Mouse (Mus musculus) yolk sac, embryonic 10.5 days (tissue): ENCODE results near the gene Edc4.
"Not testable (repeated sequence)": the region's sequence is repeated elsewhere in the genome, so short reads cannot be mapped to it uniquely, and the experiment has no call there.

Experiments
- DNase-seq: peaks from one replicate; pipeline ENCODE4 v3.0.0-alpha.2; 2017; ENCODE audit warnings: low spot score

Gene Edc4

DNA sequence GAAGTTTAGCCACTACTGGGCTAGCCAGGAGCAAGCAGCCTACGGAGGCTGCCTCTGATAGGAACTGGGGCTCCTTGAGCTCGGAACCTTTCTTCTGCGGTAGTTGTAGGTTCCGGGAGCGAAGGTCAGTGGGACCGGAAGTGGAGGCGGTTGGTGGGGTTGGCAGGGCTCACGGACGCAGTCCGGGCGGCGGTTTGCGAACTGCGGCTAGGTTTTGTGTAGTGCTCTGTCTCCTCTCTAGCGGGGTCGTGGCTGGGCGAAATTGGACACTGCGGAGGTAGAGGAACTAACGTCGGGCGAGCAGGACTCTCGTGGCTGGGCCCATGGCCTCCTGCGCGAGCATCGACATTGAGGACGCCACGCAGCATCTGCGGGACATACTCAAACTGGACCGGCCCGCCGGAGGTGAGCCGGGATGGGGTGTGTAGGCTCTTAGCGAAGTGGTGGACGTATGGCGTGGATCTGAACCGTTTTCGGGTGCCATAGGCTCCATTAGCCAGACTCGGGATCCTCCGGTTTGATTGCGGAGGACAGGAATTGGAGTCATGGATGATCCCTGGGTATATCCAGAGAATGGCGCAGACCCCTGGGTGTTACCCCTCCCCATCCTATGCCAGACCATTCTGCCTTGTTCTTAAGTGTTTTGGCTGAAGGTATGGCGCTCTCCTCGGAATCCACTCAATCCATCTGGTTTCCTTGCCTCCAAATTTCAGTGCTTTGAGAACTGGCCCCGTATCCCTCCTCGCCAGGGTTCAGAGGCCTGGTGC is at the start of gene Edc4:
Gene Edc4 (plus strand): TSS at position 128 of the 767 bp plus-strand sequence.
- peak; percentile 87 for DNase-seq

- DNase-seq, result not testable (repeated sequence)
These were observed 46.9 kb upstream of the Edc4 start for GRCm38 (mm10) chr8:105833740-105834139.

DNA sequence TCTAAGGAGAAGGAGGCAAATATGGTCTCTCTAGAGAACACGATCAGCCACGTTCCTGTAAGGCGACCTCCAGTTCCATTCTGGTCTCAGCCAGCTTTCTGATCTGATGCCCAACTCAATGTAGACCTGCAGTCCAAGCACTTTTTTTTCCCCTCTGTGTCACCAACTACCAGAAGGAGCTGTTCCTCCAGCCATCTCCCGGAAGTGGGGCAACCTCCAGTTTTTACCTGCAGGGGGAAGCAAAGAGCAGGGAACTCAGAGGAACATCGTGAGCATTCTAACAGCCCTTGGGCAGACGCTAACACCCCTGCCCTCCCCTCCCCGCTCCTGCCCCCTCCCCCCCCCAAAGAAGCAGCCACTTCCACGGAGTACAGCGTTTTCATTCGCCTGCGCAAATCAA is 45.4 kb upstream of the Edc4 start:
- DNase-seq, result peak; percentile 26

- DNase-seq, result no peak
These were observed 43.7 kb upstream of the Edc4 start for GRCm38 (mm10) chr8:105836991-105837390.

- no peak for DNase-seq
These were observed 41.5 kb upstream of the Edc4 start for GRCm38 (mm10) chr8:105839209-105839608.

DNA sequence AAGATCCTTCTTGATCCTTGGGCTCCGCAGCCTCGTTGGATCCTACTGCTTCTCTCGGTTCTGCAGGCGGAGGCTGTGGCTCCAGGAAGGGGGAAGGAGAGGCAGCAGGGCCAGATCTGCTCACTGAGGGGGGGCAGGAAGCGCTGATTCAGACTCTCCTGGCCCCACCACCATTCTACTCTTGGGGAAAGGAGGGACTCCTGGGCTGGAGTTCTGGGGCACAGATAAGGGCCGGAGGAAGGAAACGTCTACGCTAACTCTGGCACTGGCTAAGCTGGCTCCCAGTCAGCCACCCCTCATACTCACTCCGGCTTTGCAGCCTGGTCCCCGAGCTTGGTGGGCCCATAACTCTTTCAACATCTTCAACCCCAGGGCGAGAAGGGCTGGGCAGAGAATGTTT is 34.0 kb upstream of the Edc4 start:
- no peak for DNase-seq

DNA sequence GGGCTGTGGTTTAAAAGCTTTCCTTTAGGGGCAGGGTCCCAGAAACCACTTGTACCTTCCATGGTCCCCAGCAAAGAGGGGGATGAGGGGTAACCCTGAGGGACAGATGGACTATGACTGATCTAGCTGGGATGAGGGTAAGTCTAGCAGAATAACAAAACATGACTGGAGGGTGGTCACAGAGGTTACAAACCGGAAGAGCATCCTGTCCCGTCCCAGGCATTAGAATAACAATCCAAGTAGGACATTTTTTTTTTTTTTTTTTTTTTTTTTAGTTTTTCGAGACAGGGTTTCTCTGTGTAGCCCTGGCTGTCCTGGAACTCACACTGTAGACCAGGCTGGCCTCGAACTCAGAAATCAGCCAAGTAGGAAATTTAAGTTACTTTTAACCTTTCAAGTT is 30.7 kb upstream of the Edc4 start:
- DNase-seq, result no peak

- peak; percentile 67 for DNase-seq
These were observed 30.1 kb upstream of the Edc4 start for GRCm38 (mm10) chr8:105850611-105851010.

DNA sequence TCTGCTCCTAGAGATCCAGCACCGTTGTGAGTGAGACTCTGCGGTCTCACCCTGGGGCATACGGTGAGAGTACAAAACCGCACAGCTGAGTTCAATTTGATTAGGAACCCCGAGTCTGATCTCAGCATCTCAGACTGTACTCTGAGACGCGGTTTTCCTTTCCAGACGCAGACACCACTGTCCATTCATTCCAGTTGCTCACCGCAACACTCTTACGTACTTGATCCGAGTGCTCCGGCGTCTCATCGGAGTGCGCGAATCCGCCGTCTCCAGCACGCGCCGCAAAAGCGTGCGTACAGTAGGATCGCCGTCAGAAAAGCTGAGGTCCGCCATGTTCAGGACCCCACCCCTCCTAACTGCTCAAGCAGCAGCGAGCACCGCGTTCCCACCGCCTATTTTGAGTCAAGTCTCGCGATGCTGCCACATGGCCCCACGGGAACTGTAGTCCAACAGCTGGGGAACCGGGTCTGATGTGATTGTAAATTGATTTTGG is 29.0 kb upstream of the Edc4 start:
- DNase-seq, result peak; percentile 92

GRCm38 (mm10) chr8:105852146-105852729 is 28.4 kb upstream of the Edc4 start:
- DNase-seq, result no peak

- DNase-seq, result no peak
These were observed 27.5 kb upstream of the Edc4 start, which contains the start of gene Cenpt for GRCm38 (mm10) chr8:105853178-105853577. Gene Cenpt (minus strand): TSS chr8:105853278.

GRCm38 (mm10) chr8:105854303-105854702 is 26.4 kb upstream of the Edc4 start:
- DNase-seq, result no peak

GRCm38 (mm10) chr8:105854715-105855216 is 25.9 kb upstream of the Edc4 start, which contains the start of gene Thap11:
Gene Thap11 (plus strand): TSS chr8:105855132.
- DNase-seq, result peak; percentile 97

DNA sequence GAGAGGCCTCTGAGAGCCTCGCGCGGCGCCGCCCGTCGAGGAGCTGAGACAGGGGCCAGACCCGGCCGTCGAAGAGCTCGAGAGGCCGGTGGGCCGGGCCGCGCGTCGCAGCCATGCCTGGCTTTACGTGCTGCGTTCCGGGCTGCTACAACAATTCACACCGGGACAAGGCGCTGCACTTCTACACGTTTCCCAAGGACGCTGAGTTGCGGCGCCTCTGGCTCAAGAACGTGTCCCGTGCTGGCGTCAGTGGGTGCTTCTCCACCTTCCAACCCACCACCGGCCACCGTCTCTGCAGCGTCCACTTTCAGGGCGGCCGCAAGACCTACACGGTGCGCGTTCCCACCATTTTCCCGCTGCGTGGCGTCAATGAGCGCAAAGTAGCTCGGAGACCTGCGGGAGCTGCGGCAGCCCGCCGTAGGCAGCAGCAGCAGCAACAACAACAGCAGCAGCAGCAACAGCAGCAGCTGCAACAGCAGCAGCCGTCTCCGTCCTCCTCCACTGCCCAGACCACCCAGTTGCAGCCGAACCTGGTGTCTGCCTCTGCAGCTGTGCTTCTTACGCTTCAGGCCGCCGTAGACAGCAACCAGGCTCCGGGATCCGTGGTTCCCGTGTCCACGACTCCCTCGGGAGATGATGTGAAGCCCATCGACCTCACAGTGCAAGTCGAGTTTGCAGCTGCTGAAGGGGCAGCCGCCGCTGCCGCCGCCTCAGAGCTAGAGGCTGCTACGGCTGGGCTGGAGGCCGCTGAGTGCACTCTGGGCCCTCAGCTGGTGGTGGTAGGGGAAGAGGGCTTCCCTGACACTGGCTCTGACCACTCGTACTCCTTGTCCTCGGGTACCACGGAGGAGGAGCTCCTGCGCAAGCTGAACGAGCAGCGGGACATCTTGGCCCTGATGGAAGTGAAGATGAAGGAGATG is 25.2 kb upstream of the Edc4 start:
- no peak for DNase-seq

GRCm38 (mm10) chr8:105856168-105856835 is 24.4 kb upstream of the Edc4 start:
- no peak for DNase-seq

DNA sequence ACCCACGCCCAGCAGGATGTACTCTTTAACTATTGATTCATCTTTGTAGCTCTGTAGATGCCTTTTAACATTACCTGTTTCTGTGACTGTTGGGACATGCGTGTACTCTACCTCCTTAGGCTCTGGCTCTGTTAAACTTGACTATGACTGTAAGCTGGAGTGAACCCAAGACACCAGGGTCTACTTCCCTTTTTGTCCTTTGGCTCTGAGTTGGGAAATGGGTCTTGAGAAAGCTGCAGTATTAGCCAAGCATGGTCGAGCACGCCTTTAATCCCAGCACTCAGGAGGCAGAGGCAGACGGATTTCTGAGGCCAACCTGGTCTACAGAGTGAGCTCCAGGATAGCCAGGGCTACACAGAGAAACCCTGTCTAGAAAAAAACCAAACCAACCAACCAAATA is 22.2 kb upstream of the Edc4 start:
- DNase-seq, result no peak

GRCm38 (mm10) chr8:105859314-105859713 is 21.4 kb upstream of the Edc4 start:
- DNase-seq, result no peak

DNA sequence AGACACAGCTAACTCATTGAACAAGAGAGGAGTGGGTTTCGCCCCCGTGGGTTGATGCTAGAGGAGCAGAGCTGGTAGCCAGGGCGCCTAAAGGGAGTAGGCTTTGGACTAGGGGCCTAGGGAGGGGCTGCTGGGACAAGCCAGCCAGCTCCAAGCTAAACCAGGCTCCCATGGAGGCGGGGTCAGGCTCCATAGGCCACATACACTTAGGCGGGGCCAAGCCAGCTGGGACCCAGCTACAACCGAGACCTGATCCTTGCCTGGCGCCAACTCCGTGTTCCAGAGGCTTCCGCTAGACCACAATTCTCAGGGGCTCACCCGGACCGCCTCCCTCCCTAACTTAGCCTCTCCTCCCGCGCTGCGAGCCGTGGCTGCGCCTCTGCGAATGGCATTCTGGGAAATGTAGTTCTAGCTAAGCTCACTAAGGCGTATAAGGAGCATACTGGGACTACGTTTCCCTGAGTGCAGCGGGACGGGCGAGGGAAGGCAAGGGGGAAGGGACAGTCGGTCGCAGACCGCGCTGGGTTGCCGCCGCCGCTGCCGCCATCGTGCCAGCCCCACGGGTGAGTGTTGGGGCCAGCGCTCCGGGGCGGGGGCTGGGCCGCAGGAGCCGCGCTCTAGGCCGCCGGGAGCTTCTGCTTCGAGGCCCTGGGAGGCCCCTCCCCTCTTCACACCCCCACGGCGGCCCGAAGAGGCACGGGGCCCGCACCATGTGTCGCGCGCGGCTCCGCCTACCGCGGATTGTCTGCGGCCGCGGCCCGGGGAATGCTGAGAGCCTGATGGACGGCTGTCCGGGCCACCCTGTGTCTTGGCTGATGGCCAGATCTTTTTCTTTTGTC is 20.3 kb upstream of the Edc4 start, which contains the start of gene Nutf2:
Gene Nutf2 (plus strand): TSS at position 438 of the 839 bp plus-strand sequence.
- DNase-seq, result peak; percentile 99

GRCm38 (mm10) chr8:105861951-105862350 is 18.7 kb upstream of the Edc4 start:
- DNase-seq, result no peak

DNA sequence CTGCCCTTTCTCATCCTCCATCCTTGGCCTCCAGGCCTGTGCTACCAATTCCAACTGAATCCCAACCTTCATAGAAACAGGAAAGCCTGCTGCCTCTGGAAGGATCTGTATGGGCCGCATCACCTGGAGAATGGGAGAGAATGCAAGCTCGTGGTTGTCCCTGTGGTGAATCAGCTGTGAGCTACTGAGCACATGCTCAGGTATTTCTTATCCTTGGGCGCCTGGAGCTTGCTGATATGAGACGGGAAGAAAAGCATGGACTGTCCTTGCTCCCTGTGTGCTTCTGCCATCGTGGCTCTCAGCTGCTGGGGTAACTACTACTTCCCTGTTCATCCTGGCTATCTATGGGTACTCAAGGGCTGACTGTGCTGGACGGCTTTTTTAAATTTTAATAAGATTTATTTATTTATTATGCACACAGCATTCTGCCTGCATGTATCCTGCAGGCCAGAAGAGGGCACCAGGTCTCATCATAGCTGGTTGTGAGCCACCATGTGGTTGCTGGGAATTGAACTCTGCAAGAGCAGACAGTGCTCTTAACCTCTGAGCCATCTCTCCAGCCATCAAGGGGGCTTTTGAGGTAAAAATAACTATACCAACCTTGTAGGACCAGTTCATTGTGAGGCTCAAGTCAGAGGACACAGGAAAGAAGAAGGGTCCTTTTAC is 14.2 kb upstream of the Edc4 start:
- no peak for DNase-seq
